Mouse (Mus musculus) embryo, embryonic 11.5 days (tissue): Measurements from ENCODE around the gene Nin.

Source experiments
- DNase-seq: peaks from one replicate; pipeline ENCODE4 v3.0.0-alpha.2; 2012; ENCODE audit warnings: low read depth, low spot score

The Nin gene

DNA sequence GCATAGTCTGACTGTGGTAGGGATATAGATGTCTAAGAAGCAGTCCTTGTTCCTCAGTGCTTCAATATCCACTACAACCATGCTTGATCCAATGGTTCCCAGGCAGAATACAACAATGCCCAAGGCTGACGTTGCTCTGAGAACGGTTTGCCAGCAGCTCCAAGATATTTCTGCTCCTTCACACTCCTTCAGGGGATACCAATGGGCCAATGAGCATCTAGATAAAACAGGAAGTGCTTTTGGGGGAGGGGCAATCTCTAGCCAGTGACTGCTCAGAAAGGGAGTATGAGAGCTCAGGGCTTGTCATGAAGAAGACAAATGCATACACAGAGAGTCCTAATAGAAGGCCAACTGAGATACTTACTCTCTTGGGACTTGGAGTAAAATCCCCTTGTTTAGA is 6.0 kb upstream of the Nin start:
- DNase-seq, result no peak

DNA sequence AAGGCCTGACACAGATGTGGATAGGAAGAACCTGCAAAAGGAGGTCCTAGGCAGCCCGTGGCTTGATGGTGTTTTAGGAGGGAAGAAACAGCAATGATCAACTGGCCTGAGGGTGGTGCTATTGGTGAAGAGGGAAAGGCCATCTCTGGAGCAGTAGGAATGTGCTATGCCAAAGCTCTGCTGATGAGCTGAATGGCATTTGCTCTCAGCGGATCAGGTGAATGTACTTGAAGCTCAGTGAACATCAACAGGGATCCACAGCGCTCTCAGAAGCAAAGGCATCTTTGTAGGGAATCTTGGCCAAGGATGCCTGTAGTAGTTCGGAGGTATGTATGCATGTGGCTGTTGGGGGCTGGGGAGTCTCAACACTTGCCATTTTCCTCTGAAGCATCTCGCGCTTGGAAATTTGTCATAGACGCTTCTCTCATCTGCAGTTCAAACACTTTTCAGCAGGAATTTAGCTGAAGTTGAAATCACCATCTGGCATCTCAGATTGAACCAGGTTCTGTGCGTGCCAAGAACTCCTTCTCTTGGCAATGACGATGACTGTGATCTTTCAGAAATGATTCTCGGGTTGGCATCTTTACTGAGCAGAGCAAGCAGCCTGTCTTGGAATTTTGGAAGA is 5.3 kb upstream of the Nin start:
- no peak for DNase-seq

DNA sequence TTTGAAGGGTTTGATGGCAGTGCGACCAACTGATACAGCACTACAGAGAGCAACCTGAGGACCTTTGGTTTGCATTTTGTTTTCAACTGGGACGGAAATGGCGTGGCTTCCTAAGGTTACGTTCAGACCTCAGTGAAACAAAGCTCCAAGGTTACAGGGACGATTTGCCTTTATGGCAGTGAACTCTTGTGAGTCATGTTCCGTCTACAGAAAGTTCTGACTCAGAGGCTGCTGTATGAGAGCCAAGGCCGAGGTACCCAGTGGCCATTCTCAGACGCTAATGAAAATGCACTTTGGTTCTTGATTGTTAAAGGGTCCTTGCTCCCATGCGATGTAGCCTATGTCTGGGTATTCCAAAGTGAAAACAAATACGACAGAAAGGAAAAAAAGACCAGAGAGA is 3.6 kb upstream of the Nin start:
- DNase-seq, result no peak

DNA sequence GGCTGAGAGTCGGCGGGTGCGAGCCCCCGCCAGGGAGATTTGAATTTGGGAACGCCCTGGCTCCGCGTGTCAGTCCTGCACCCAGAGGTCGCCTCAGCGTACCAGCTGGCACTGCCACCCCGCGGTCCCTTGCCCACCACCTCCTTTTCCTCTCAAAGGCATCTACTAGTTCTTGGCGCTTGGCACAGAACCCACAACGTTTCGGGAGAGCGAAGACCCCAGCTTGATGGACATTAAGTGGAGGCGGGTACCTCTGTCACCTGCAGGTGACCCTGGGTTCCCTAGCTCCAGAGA is 1.5 kb downstream of the Nin start:
- DNase-seq, result no peak

DNA sequence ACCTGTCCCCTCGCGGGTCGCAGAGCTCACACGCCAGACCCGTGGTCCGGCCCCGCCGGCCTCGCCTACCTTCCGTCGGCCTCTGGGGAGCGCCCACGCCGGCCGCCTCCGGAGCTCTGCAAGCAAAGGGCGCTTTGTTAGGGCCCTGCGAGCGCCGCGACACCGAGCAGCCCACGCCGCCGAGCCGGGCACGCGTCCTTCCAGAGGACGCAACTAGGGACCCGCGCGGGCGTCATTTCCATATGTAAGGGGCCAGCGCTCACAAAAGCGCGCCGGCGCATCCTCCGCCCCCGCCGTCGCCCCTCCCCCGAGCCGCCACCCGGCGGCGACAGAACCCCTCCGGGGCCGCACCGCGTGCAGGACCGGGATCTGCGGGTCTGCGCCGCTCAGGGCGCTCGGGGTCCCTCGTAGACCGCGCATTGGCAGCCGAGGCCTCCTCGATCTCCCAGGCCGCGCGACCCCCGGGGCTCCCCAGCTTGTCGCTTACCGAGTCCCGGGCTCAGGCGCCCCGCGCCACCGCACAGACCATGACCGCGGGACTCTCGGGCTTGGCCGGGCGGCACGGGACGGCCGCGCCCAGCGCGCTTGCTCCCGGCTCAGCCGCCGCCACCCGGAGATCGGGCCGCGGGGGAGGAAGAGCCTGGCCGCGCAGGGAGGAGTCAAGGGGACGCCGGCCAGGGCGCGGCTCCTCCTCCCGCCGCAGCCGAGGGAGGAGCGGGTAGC is 2.0 kb downstream of the Nin start:
- peak; percentile 50 for DNase-seq

DNA sequence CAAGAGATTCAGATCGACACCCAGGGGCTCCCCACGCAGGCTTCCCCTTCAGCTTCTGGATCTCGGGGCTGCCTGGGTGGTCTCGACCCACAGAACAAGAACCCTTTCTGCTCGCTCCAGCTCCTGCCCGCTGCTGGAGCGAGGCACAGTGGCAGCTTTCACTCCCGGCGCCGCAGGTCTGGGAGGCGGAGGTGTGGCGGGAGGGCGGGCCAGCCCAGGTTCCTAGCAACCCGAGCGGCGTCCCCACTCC is 2.5 kb downstream of the Nin start:
- DNase-seq, result no peak

DNA sequence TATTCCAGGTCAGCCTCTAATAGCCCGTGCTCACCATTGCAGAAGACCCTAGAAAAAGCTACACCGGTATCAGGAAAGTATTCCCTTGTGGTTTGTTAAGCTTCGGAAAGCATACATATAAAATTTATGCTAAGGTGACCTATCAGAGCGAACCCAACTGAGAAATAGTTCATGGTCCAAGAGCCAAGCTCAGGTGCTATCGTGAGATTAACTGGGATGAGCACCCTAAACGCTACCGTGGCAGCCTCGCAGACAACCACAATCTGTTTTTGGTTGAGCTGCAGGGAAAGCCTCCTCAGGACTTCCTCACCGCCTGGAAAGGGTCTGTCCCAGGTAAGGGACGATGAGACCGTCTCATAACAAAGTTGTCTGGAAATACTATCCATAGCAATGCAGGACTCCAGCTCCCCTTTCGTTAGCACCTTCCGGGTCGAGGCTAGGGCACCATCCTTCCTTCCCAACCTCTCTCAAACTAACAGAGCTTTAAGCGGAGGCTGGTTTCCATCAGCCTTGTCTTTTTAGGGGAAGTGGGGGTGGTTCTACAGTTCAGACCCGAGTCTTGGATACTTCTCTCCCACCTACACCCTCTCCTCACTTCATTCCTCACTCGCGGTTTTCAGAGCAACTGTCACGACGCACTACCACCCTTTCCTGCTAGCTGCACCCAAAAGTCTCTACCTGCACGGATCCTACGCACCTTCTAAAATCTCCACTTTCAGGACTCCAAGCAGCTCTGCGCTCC is 3.0 kb downstream of the Nin start:
- DNase-seq, result no peak

DNA sequence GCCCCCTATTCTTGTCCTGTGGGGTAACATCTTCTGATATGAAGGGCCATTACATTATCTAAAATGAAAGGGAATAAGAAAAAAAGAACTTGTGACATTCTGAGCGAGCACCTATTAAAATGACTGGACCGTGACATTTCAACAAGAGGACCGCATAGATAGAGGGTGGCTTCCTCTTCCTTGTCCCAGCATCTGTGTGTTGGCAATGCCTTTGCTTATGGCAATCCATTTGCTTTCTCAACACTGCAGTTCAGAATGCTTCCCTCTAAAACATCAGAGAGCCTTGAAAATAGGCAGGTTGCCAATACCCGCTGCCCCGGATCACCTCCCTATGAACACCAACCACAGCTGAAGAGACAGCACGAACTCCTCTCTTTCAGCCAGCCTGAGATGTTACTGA is 3.6 kb downstream of the Nin start:
- DNase-seq, result no peak

DNA sequence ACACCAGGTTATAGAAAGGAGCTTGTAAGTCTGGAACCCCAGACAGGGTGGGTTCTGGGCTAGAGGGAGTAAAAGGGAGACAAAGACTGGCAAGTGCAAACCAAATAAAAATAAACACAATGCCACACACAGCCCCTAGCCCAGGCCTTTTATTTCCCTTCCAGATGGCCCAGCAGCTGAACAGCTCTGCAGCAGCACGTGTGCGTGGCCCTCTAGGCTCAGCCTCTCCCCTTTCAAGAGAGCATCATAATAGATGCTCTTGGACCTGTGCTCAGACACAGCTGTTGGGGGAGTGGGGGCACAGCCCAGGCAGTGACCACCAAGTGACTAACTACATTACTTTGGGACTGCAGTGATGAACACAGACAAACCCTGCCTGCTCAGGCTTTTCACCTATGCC is 5.4 kb downstream of the Nin start:
- no peak for DNase-seq

DNA sequence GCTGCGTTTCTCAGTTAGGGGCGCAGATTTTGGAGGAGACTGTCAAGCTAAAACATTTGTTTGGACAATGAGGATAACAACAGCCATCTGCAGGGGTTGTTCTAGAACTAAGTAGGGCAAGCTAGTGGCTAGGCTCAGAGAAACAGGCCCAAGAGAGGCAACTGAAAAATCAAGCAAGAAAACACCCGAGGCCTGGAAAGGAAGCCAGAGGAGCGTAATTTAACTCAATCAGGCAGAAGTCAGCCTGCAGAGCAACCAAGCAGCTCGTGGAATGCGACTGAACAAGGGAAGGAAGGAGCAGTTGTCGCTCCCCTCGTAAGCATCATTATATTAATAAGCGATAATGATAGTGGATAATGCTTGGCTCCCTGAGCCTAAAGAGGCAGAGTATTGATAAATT is 7.0 kb downstream of the Nin start:
- DNase-seq, result no peak

DNA sequence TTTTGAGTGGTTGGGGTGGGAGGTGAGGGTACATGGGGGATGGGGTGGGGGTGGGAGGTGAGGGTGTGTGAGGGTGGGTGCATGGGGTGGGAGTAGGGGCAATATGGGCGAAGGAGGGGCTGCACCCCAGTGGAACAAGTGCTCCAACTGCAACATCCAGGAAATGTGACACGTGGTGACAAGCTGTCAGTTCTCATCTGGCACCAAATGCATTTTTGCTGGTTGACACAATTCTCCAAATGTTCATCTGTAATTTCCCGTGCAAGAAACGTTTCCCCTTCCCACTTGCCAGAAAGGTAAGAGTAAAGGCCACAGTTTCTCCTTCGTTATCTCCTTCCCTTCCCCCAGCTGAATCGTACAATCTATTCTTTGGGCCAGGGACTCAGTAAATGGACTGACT is 7.6 kb downstream of the Nin start:
- no peak for DNase-seq

DNA sequence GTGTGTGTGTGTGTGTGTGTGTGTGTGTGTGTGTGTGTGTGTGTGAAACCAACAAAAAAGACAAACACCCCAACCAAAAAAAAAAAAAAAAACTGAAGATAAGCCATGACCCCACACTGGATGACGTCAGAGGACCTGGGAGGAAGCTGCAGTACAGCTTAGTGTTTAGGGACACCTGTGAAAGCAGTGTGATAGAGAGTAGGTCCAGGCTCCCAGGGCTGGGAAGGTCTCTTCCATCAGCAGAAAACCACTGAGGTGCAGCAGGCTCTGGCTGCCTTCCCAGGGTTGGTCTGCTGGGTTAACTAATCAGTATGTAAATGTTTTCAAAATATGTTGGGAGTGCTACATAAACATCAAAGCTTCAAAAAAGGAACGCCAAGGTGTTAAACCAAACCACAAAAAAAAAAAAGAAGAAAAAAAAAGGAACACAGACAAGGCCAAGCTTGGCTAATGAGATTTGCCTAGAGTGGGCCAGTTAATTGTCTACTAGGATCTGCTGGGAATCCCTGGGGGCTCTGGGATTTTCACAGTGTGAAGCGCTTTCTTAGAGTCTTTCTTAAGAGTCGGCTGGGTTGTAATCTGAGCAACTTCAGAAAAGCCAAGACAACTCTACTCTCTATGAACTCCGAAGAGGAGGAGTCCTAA is 8.6 kb downstream of the Nin start:
- no peak for DNase-seq

DNA sequence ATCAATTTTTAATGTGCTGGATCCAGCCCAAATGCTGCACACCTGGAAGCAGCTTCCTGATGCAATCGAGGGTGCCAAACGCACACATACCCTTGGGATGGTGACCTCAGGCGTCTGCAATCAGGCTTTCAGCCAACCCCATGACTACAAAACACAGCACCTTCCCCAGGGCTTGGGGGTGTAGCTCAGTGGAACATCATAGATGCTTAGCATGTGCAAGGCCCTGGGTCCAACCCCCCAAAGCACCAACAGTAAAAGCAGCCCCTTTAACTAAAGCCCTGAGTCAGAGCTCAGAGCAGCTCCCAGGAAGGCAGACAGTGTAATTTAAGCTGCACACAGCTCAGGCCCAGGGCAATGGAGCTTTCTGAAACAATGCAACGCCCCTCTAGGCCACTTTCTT is 9.3 kb downstream of the Nin start:
- DNase-seq, result no peak

DNA sequence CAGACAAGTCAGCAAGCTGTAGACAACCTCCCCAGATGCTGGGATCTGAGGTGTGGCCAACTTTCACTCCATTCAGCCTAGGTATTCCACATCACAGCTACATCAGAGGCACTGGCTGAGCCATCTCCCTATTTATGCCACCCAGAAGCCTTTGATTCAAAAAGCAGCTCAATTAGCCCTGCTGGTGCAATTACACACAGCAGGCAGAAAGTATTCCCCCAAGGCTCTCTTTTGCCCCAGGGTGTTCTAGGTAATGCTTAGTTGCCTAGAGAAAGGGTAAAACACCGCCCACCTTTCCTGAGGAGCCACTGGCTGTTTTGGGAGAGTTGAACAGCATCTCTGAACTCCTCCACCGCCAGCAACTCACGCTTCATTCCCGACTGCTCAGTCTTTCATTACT is 10.3 kb downstream of the Nin start:
- DNase-seq, result no peak

DNA sequence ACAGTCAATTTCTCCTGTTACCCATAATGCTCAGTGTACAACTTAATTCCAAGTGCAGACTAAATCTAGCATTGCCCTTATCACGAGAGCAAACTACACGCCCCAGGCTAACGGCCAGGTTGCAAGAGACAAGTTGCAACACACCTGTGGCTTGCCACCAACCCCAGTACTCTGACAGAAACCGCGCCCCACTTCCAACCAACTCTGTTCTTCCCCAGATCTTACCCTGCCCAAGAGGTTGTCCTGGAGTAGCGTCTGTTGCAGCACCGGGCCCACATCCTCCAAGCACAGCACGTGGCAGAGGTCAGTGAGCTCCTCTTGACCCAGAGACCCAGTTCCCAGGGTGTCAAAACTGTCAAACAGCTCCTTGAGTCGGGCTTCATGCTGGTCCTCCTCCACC is 11.1 kb downstream of the Nin start:
- no peak for DNase-seq

DNA sequence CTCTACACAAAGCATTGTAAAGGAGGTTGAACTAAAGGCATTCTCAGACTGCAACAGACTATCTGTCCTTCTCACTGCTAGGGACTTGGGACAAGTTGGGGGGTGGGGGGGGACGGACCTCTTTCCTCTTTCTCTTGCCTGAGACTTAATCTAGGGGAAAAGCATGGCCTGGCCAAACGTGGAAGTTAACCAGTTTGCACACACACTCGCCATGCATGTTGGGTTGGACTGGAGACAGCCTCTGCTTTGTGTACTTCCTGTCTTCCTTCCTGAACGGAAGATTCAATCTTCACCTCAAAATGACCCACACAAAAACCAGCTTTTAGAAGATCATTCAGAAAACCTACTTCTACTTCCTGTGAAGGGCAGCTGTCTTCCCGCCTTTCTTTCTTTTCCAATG is 11.7 kb downstream of the Nin start:
- no peak for DNase-seq

DNA sequence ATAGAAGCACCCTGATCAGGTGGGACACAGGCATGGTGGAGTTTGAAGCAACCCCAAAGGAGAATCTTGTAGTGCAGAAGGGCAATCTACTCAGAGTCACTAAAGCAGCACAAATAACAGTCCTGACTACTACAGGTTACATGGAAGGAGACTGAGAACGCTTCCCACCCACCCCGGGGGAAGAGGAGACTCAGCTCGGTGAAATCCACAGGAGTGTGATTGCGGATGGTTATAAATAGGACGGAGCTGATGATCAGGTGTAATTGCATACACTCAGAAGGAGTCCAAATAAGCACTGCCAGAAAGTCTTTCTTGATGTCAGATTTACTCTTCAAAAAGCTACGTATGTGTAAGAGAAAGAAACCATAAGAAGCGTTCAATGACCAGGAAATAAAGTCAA is 15.6 kb downstream of the Nin start:
- no peak for DNase-seq

DNA sequence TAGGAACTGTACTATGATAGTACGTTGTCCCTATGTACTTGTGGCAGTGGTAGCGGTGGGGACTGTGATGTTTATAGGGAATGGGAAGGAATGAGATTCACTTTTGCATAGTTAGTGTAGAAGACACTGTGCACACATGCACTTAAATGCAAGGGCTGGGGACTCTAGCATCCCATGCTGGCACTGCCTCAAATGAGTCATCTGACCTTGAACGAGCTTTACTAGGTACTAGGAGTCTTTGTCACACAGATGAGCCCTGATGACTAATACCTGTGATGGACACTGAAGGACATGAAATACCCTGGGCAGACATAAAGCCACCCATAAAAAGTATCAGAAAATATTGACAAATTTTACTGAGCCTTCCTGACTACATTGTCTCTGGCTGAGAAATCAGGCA is 16.2 kb downstream of the Nin start:
- no peak for DNase-seq

DNA sequence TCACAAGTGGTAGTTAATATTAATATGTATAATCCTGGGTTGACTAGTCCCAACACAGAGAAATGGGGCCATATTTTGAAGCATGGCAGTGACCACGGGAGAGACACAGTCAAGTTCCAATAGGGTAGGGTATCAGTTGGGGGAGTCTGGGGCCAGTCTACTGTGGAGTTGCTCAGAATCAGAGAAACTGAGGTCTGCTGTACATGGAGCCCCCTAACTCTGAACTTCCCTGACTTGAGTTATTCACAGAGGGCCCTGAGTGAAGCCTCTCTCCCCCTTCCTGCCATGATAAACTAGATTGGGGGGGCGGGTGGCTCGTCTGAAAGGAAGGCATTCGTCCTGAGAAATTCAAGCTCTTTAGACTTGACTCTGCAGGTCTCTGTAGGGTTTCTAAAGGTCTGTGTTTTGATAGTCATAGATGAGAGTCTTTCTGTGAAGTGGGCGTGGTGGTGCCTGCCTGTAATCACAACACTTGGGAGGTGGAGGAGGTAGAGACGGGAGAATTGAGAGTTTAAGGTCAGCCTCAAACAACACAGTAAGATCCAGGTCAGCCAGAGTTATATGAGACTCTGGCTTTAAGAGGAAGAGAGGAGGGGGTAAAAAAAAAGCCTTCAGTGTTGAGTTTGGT is 20.1 kb downstream of the Nin start:
- no peak for DNase-seq

DNA sequence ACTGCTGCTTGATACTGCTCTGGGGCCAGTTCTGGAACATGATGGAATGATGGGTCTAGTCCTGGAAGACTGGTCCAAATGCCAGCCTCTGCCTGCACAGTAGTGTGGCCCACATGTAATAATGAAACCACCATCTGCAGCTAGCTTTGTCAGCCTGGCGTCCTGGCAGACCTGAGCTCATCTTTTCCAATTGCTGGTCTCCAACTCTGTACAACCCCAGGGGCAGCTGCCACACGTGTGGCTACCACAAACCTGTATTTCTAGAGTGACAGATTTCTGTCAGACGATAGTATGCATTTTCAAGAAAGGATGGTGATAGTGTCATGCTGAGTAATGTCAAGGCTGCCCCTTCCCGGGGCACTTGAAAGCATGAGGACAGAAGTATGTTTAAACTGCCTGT is 25.2 kb downstream of the Nin start:
- DNase-seq, result no peak

DNA sequence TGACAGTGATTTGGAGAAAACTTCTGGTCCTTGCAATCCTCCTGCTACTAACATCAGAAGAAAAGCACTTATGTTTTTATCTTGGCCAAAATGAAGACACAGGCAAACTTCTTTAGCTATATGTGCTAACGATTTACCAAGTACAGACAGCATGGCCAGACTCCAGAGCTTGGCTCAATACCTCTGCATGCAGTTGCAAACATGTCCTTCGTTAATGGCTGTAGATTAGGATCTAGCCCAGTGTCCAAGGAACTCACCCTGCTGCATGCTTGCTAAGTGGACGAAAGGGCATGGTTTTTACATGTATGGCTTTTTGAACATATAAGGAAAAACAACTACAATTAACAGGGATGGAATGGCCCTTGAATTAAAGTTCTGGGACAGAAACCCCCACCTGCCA is 28.2 kb downstream of the Nin start:
- DNase-seq, result no peak

DNA sequence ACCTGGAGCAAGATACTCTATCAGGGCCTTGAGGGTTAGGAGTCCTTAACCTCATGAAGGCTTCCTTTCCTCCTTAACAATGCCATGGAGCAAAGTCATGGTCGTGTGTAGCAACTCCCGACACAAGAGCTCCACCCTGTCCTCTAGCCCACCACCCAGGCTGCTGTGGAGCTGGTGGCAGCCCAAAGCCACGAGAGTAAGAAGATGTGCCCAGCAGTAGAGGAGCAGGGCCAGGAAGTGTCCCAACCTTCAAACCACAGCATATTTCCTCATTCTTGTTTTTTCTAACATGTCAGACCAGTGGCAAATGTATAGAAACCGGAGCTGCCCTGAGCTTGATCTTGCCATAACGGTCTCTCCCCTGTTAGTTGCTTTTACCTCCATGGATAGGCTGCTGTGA is 29.3 kb downstream of the Nin start:
- DNase-seq, result no peak

DNA sequence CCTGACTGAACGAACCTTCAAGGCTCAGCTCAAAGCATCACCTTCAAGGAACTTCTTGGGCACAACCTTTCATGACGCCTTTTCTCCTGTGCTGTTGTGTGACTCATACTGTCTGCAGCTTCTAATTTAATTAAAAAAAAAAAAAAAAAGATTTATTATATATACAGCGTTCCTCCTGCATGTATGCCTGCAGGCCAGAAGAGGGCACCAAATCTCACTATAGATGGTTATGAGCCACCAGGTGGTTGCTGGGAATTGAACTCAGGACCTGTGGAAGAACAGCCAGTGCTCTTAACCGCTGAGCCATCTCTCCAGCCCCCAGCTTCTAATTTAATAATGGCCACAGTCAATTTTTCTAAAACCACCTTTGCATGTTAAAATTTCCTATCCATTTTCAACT is 29.8 kb downstream of the Nin start:
- DNase-seq, result no peak
